In genomic region chr8:115507180-115507579, GRCm38 (mm10) we compare ENCODE assay signal across 18 mouse cellular contexts.
DNase-seq lines count a peak whose midpoint lies in the region; ATAC-seq and TF ChIP-seq lines count a peak whose summit lies in the region.
"Had no signal": no experiment of that assay in that cellular context is flagged by ENCODE, and none has a peak within 500 bp of the region (broad histone marks: within the 10 kb centered on the region; RNA-seq: fewer than 3 reads in every experiment).

No protein-coding gene starts in this region.

- H3K79me2 ChIP-seq in liver, adult 2 months (ENCODE audit: control insufficient read depth, insufficient read depth, low read length): no peaks in the 10 kb centered on the region

- ATAC-seq in liver, embryonic 15.5 days (ENCODE audit: insufficient read depth): no peak
- ATAC-seq: forebrain, embryonic 13.5 days; hindbrain, embryonic 16.5 days had no signal

- 0 out of 2 replicates have a peak overlapping the region, but pooled peaks have one; percentile 24 for H3K27ac ChIP-seq in liver, adult 2 months (replicated peaks; ENCODE audit: insufficient read depth, low read depth, low read length)
- no peak overlapping the region for H3K27ac ChIP-seq in liver, embryonic 15.5 days (replicated peaks)
- H3K27ac ChIP-seq: forebrain, embryonic 13.5 days; left cerebral cortex, adult 2 months; limb, embryonic 12.5 days; lung, embryonic 15.5 days had no signal

- H3K9me3 ChIP-seq in liver, embryonic 15.5 days (replicated peaks): no peaks in the 10 kb centered on the region
- H3K9me3 ChIP-seq: forebrain, embryonic 13.5 days; heart, embryonic 12.5 days; limb, embryonic 12.5 days; lung, embryonic 15.5 days had no signal

- H3K4me2 ChIP-seq in liver, embryonic 15.5 days: peak overlapping the region; percentile 29
- H3K4me2 ChIP-seq: forebrain, embryonic 13.5 days; heart, embryonic 12.5 days; limb, embryonic 12.5 days; lung, embryonic 15.5 days had no signal

- no peak for TF ChIP-seq POLR2A in liver, adult 2 months (IDR thresholded peaks at IDR 0.05; ENCODE audit: extremely low read depth, insufficient read depth, low read length)

- H3K4me3 ChIP-seq in liver, adult 2 months (ENCODE audit: insufficient read depth, low read depth, low read length): no peak overlapping the region
- no peak overlapping the region for H3K4me3 ChIP-seq in liver, embryonic 15.5 days (replicated peaks)
- H3K4me3 ChIP-seq: forebrain, embryonic 13.5 days; heart, embryonic 12.5 days; left cerebral cortex, adult 2 months; limb, embryonic 12.5 days; lung, embryonic 15.5 days had no signal

- no peaks in the 10 kb centered on the region for H3K36me3 ChIP-seq in liver, adult 2 months (ENCODE audit: control insufficient read depth, insufficient read depth, low read length)
- no peaks in the 10 kb centered on the region for H3K36me3 ChIP-seq in liver, embryonic 15.5 days (replicated peaks)
- H3K36me3 ChIP-seq: heart, embryonic 12.5 days; limb, embryonic 12.5 days; lung, embryonic 15.5 days had no signal

- no peaks in the 10 kb centered on the region for H3K27me3 ChIP-seq in liver, adult 2 months (ENCODE audit: control insufficient read depth, insufficient read depth, low read length)
- no peaks in the 10 kb centered on the region for H3K27me3 ChIP-seq in liver, embryonic 15.5 days
- H3K27me3 ChIP-seq: forebrain, embryonic 13.5 days; heart, embryonic 12.5 days; limb, embryonic 12.5 days; lung, embryonic 15.5 days had no signal

- intact Hi-C loops in gastrocnemius, postnatal 36 days (cut with DNase I): no loop called here

- H3K9ac ChIP-seq in liver, adult 2 months (ENCODE audit: low read depth, low read length): no peak overlapping the region
- H3K9ac ChIP-seq in liver, embryonic 15.5 days: no peak overlapping the region
- H3K9ac ChIP-seq: forebrain, embryonic 13.5 days; heart, embryonic 12.5 days; limb, embryonic 12.5 days; lung, embryonic 15.5 days had no signal

- no peaks in the 10 kb centered on the region for H3K4me1 ChIP-seq in liver, adult 2 months (ENCODE audit: control insufficient read depth, insufficient read depth, low read length)
- H3K4me1 ChIP-seq in liver, embryonic 15.5 days (replicated peaks): no peaks in the 10 kb centered on the region
- H3K4me1 ChIP-seq: forebrain, embryonic 13.5 days; heart, embryonic 12.5 days; limb, embryonic 12.5 days; lung, embryonic 15.5 days had no signal

- TF ChIP-seq CTCF in liver, adult 2 months (IDR thresholded peaks at IDR 0.05; ENCODE audit: low read depth, low read length): no peak

- 82% methylated on average over 4 of the region's 4 CpGs for WGBS in liver, adult 2 months
- 54% methylated on average over 4 of the region's 4 CpGs for WGBS in liver, embryonic 15.5 days (ENCODE audit: insufficient replicate concordance)

- DNase-seq in liver, adult 2 months (ENCODE audit: extremely low read depth, low read depth, low spot score): no peak
- DNase-seq in liver: no peak
- DNase-seq in cerebellum, postnatal 25 days: peak; percentile 39
- DNase-seq in yolk sac, embryonic 10.5 days (ENCODE audit: low spot score): no peak
- no peak for DNase-seq in gastrocnemius, postnatal 36 days
- DNase-seq in urinary bladder, postnatal 36 days (ENCODE audit: low spot score in 2 of 2): no peak
- DNase-seq: adrenal gland, postnatal 10 days; embryo, embryonic 11 days; kidney, adult 18-20 months; kidney, postnatal 14 days; right cerebral cortex, adult 18-20 months had no signal

Comparison
In these comparisons a context has a peak if more than half of its experiments do, and no peak if none do; other contexts are left out.
1. DNase-seq: peak in cerebellum, postnatal 25 days (2 of 2); none in liver, adult 2 months (single experiment), liver (single experiment), yolk sac, embryonic 10.5 days (single experiment), gastrocnemius, postnatal 36 days (0 of 2) and urinary bladder, postnatal 36 days (0 of 2).